ENCODE assay signal across 13 mouse cellular contexts in genomic region chr15:79764539-79765267, GRCm38 (mm10). TPM values are rescaled to one million over a fixed set of nuclear protein-coding genes. Genes with fewer than 3 reads are reported as not detected.
DNase-seq lines count a peak whose midpoint lies in the region; ATAC-seq lines count a peak whose summit lies in the region.
"Had no signal": no experiment of that assay in that cellular context is flagged by ENCODE, and none has a peak within 500 bp of the region (broad histone marks: within the 10 kb centered on the region; RNA-seq: fewer than 3 reads in every experiment).

No protein-coding gene starts in this region.

- no peak overlapping the region for H3K4me3 ChIP-seq in forebrain, embryonic 13.5 days
- no peak overlapping the region for H3K4me3 ChIP-seq in forebrain, embryonic 11.5 days (ENCODE audit: low read depth, low read length)
- no peak overlapping the region for H3K4me3 ChIP-seq in intestine, embryonic 15.5 days (replicated peaks)
- H3K4me3 ChIP-seq: megakaryocyte, embryonic 14.5 days had no signal

- WGBS in forebrain, embryonic 13.5 days = 83% methylated on average over 11 of the region's 11 CpGs
- 88% methylated on average over 11 of the region's 11 CpGs for WGBS in forebrain, embryonic 11.5 days
- WGBS in intestine, embryonic 15.5 days = 87% methylated on average over 11 of the region's 11 CpGs

- no peaks in the 10 kb centered on the region for H3K27me3 ChIP-seq in forebrain, embryonic 13.5 days
- no peaks in the 10 kb centered on the region for H3K27me3 ChIP-seq in forebrain, embryonic 11.5 days (ENCODE audit: control insufficient read depth, insufficient read depth, low read length)
- no peaks in the 10 kb centered on the region for H3K27me3 ChIP-seq in intestine, embryonic 15.5 days (replicated peaks)

- peaks cover 41% of the 10 kb centered on the region for H3K36me3 ChIP-seq in forebrain, embryonic 13.5 days (ENCODE audit: poor library complexity, severe bottlenecking)
- no peaks in the 10 kb centered on the region; the same call in 1 of the 2 replicates for H3K36me3 ChIP-seq in forebrain, embryonic 11.5 days (ENCODE audit: control insufficient read depth, insufficient read depth, low read length)
- H3K36me3 ChIP-seq in intestine, embryonic 15.5 days = peaks cover 6% of the 10 kb centered on the region; the same call in 1 of the 2 replicates

- no peak overlapping the region for H3K4me2 ChIP-seq in forebrain, embryonic 13.5 days
- no peak overlapping the region for H3K4me2 ChIP-seq in forebrain, embryonic 11.5 days (ENCODE audit: low read depth, low read length, severe bottlenecking)
- no peak overlapping the region for H3K4me2 ChIP-seq in intestine, embryonic 15.5 days (replicated peaks)

- no peak for ATAC-seq in forebrain, embryonic 13.5 days
- ATAC-seq in forebrain, embryonic 11.5 days (replicated peaks; ENCODE audit: low FRiP score) = no peak
- ATAC-seq in intestine, embryonic 15.5 days = no peak
- ATAC-seq: CD4-positive, CD25-positive, alpha-beta regulatory T cell, adult 4 months; intestine, embryonic 16.5 days had no signal

- H3K4me1 ChIP-seq in forebrain, embryonic 13.5 days = peaks cover 46% of the 10 kb centered on the region
- H3K4me1 ChIP-seq in forebrain, embryonic 11.5 days (replicated peaks; ENCODE audit: control insufficient read depth, insufficient read depth, low read length) = no peaks in the 10 kb centered on the region
- 0 out of 2 replicates have a peak, but pooled peaks cover 2% of the 10 kb centered on the region for H3K4me1 ChIP-seq in intestine, embryonic 15.5 days (replicated peaks)

- no peak overlapping the region for H3K9ac ChIP-seq in forebrain, embryonic 13.5 days
- H3K9ac ChIP-seq in forebrain, embryonic 11.5 days (ENCODE audit: low read length) = no peak overlapping the region
- no peak overlapping the region for H3K9ac ChIP-seq in intestine, embryonic 15.5 days

- H3K27ac ChIP-seq in forebrain, embryonic 13.5 days = 0 out of 2 replicates have a peak overlapping the region, but pooled peaks have one; percentile 40
- H3K27ac ChIP-seq in forebrain, embryonic 11.5 days (ENCODE audit: low read depth, low read length) = no peak overlapping the region
- H3K27ac ChIP-seq in intestine, embryonic 15.5 days = no peak overlapping the region

- H3K9me3 ChIP-seq in forebrain, embryonic 13.5 days (replicated peaks) = no peaks in the 10 kb centered on the region
- no peaks in the 10 kb centered on the region for H3K9me3 ChIP-seq in forebrain, embryonic 11.5 days (ENCODE audit: control insufficient read depth, low read length)
- no peaks in the 10 kb centered on the region for H3K9me3 ChIP-seq in intestine, embryonic 15.5 days
- H3K9me3 ChIP-seq: megakaryocyte, embryonic 14.5 days had no signal

- no peak for DNase-seq in forebrain, embryonic 11.5 days (ENCODE audit: low spot score)
- DNase-seq in right cerebral cortex, adult 2 months (ENCODE audit: low spot score in 2 of 2) = peak; percentile 77 to 84
- DNase-seq in right cerebral cortex, postnatal 4 days = no peak
- DNase-seq in layer of hippocampus, adult 8-10 months (ENCODE audit: low spot score in 2 of 2) = peak; percentile 68 to 75
- DNase-seq in heart, adult 8-10 months (ENCODE audit: low spot score) = no peak
- no peak for DNase-seq in heart, adult 9 months (ENCODE audit: low spot score in 2 of 2)
- DNase-seq: spleen, adult 18-20 months; thymus, postnatal 14 days had no signal

RNA-seq across cellular contexts. Expression of gene Dnal4, which starts 12.9 kb away (rescaled TPM):
- 90.6 and 94.0 TPM in 2 replicates for polyA plus RNA-seq in forebrain, embryonic 13.5 days (2015; fragmentation: Nextera tagmentation; extraction: Ambion mirVana)
- polyA plus RNA-seq in forebrain, embryonic 11.5 days (2014; fragmentation: Nextera tagmentation; extraction: Ambion mirVana) = 63.9 and 76.7 TPM in 2 replicates
- 10 to 100 TPM; 45.6 to 58.6 (median 54.5) TPM for total RNA-seq in layer of hippocampus, adult 8-10 months (2022)
- 42.6 and 44.5 TPM in 2 replicates for polyA plus RNA-seq in intestine, embryonic 15.5 days (2015; fragmentation: Nextera tagmentation; extraction: Ambion mirVana)
- total RNA-seq in heart, adult 8-10 months (2022) = 10 to 100 TPM; 21.0 to 25.3 (median 21.7) TPM

RNA-seq across cellular contexts. Expression of gene Sun2, which starts 22.4 kb away (rescaled TPM):
- polyA plus RNA-seq in forebrain, embryonic 13.5 days (2015; fragmentation: Nextera tagmentation; extraction: Ambion mirVana) = 8.1 and 8.4 TPM in 2 replicates
- 4.3 and 5.9 TPM in 2 replicates for polyA plus RNA-seq in forebrain, embryonic 11.5 days (2014; fragmentation: Nextera tagmentation; extraction: Ambion mirVana)
- 10 to 100 TPM; 29.4 to 44.7 (median 37.0) TPM for total RNA-seq in layer of hippocampus, adult 8-10 months (2022)
- 3.4 and 4.5 TPM in 2 replicates for polyA plus RNA-seq in intestine, embryonic 15.5 days (2015; fragmentation: Nextera tagmentation; extraction: Ambion mirVana)
- 10 to 100 TPM; 83.8 to 98.3 (median 94.7) TPM for total RNA-seq in heart, adult 8-10 months (2022)

RNA-seq across cellular contexts. Expression of gene Nptxr, which starts 39.9 kb away (rescaled TPM):
- 7.9 and 8.3 TPM in 2 replicates for polyA plus RNA-seq in forebrain, embryonic 13.5 days (2015; fragmentation: Nextera tagmentation; extraction: Ambion mirVana)
- 1.4 and 2.1 TPM in 2 replicates for polyA plus RNA-seq in forebrain, embryonic 11.5 days (2014; fragmentation: Nextera tagmentation; extraction: Ambion mirVana)
- 100 to 1,000 TPM; 637 to 711 (median 646) TPM for total RNA-seq in layer of hippocampus, adult 8-10 months (2022)
- polyA plus RNA-seq in intestine, embryonic 15.5 days (2015; fragmentation: Nextera tagmentation; extraction: Ambion mirVana) = 2.8 and 3.3 TPM in 2 replicates
- total RNA-seq in heart, adult 8-10 months (2022) = 1 to 10 TPM; 1.3 to 2.0 (median 1.8) TPM

Comparison
In these comparisons a context has a peak if more than half of its experiments do, and no peak if none do; other contexts are left out.
1. DNase-seq: peak in right cerebral cortex, adult 2 months (2 of 2) and layer of hippocampus, adult 8-10 months (2 of 2); none in forebrain, embryonic 11.5 days (single experiment), right cerebral cortex, postnatal 4 days (single experiment), heart, adult 8-10 months (single experiment) and heart, adult 9 months (0 of 2).